Mouse (Mus musculus) liver, postnatal 0 days (tissue): ENCODE results near the gene Plxdc1.

Experiments
- CTCF ChIP-seq: sonication (generic); IDR thresholded peaks from 2 replicates; pipeline ENCODE4 v1.5.1; 2016; ENCODE audit warnings: antibody characterized with exemption, low read depth
- EP300 ChIP-seq: IDR thresholded peaks from 2 replicates; pipeline ENCODE4 v1.6.1; 2016; ENCODE audit warnings: antibody characterized with exemption, low read depth, mild to moderate bottlenecking

GRCm38 (mm10) chr11:98027297-98027688, 41.0 kb upstream of the Plxdc1 start:
- no peak for TF ChIP-seq CTCF
- TF ChIP-seq EP300: no peak
